Mouse (Mus musculus): Measurements from ENCODE around the gene Fndc8. TPM values are rescaled to one million over a fixed set of nuclear protein-coding genes. Genes with fewer than 3 reads are reported as not detected.
A peak's percentile ranks its signal among the peaks of the same experiment; 100 is the strongest.

Fndc8 gene
- polyA plus RNA-seq, 1 experiment: not detected

DNA sequence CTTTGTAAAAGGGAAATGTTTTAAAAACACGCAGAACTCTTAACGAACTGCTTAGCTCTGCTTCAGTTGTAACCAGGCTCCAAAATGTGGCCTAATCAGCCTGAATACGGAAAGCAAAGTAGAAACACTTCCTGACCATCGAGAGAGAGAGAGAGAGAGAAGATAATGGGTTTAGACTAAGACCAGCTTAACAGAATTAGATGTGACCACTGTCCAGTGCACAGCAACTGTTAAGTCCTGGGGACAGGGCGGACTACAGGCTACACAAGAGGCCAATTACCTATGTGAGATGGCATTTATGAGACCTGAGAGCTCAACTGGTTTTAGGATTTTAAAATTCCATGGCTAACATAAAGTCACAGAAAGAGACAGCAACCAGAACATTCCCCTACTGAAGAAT is 24.0 kb upstream of the Fndc8 start:
- DNase-seq (ENCODE audit: extremely low spot score in 1 of 2, low spot score in 1 of 2): no peak

GRCm38 (mm10) chr11:82869506-82870172 is 22.3 kb upstream of the Fndc8 start:
- DNase-seq (ENCODE audit: extremely low spot score in 1 of 2, low spot score in 1 of 2): no peak

- peak in 1 of 2 experiments; percentile 40 for DNase-seq (ENCODE audit: extremely low spot score in 1 of 2, low spot score in 1 of 2)
Measured at GRCm38 (mm10) chr11:82870173-82871030, 21.5 kb upstream of the Fndc8 start.

DNA sequence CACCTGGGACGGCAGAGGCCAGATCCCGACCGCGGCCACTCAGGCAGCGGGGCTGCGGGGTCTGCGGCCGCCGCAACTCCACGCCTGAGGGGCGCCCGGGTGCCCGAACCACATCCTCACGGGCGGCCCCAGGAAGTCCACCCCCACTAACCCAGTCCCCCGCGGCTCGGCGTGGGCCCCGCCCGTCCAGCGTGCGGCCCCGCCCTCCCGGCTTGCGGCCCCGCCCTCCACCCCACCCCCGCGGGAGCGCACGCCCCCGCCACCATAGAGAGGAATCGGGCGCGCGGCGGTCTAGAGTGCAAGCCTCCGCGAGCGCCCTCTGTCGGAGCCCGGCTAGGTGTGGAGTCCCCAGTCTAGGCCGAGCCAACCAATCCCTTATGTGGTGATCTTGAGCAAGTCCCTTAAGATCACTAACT is 20.9 kb upstream of the Fndc8 start, which contains the start of gene Rffl:
Rffl (minus strand) TSS at position 180 of the 416 bp plus-strand sequence.
- peak; percentile 62 to 97 for DNase-seq (ENCODE audit: extremely low spot score in 1 of 2, low spot score in 1 of 2)

GRCm38 (mm10) chr11:82874924-82875323 is 17.0 kb upstream of the Fndc8 start:
- DNase-seq (ENCODE audit: extremely low spot score in 1 of 2, low spot score in 1 of 2): no peak

GRCm38 (mm10) chr11:82875631-82876030 is 16.3 kb upstream of the Fndc8 start:
- DNase-seq (ENCODE audit: extremely low spot score in 1 of 2, low spot score in 1 of 2): no peak

DNA sequence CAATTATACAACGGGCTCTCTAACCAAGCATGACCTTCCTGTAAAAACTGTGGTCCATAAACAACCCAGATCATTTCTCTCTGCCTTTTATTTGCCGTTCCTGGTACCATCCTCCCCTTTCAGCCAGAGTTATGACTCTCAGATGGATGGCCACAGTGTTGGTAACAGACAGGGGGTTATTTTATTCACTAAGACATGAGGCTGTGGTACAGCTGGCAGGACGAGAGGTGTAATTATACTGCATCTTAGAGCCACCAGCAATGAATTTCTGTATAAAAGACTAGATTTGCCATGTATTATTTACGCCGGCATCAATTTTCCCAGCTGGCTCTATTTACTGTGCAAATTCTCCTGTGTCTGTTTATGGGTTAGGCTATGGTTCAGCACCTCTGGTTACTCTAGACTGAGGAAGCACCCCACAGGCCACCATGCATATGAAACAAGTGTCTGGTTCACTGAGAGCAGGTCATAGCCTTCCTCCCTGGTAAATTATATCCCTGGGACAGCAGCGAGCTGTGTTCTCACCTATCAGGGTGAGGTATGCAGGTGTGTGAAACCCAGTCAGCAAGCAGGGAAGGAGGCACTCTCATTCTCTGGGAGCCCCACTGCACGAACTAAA is 14.1 kb upstream of the Fndc8 start:
- no peak for DNase-seq (ENCODE audit: extremely low spot score in 1 of 2, low spot score in 1 of 2)

- DNase-seq (ENCODE audit: extremely low spot score in 1 of 2, low spot score in 1 of 2): no peak
Measured at GRCm38 (mm10) chr11:82883180-82883579, 8.7 kb upstream of the Fndc8 start.

DNA sequence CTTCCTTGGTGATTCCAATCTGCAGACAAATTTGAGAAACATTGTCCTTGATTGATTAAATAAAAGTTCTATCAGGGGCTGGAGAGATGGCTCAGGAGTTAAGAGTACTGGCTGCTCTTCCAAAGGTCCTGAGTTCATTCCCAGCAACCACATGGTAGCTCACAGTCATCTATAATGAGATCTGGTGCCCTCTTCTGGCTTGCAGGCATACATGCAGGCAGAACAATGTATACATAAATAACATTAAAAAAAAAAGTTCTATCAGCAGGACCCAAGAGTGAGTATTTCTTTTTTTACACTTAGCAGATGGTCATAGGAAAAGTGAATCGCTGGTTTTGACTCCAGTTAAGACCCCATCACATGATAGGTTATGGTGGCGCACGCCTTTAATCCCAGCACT is 5.4 kb upstream of the Fndc8 start:
- no peak for DNase-seq (ENCODE audit: extremely low spot score in 1 of 2, low spot score in 1 of 2)

DNA sequence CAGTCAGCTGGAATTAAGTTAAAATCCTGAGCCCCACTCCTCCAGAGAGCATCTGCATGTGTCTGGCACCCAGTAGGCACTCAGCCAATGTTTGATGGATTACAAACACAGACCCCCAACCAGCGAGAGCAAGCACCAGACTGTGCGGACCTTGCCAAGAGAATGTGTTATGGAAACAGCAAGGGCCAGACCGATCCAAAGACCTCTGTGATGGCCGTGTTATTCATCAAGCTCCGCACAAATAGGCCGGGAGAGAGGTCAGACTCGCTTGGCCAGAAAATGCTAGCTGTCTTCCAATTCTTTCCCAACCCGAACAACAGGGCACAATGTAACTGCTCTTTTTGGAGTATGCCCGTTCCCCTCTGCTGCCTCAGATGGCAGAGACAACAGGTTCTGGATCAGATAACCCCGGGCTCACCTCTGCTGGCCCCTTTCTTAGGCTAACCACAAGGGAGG is 3.4 kb upstream of the Fndc8 start:
- DNase-seq (ENCODE audit: extremely low spot score in 1 of 2, low spot score in 1 of 2): no peak

DNA sequence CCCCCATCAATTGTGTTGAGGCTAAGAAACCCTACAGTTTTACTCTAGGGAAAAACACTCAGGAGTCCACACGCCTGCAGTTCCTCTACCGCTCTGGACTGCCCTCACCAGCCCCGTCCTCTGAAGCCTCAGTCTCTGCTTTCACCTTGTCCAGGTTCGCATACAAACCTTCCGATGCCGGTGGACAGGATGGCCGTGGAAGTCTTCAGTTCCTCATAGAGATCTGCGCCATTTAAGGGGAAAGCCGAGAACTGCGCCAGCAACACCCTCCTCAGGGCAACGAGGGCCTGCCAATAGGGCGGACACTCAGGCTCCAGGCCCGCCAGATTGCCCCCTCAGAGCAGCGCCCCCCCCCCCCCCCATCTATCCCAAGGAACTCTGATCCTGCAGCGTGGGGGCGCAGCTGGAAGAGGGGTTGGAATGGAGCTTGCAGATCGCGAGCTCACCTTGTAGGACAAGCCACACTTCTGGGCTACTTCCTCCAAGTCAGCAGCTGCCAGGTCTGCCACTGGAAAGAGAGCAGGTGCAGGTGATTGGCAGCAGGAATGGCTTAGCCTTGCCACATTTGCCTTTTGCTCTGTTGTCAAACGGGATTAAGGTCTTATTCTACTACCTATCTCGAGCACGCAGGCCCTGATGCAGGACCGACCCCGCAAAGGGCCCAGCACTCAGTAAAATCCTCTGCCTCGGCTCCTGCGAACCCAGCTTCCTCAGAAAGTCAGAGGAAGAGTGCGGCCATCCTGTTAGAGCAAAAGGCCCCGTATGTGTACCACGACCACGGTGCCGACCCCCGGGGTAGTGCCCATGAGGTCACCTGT is 2.2 kb upstream of the Fndc8 start:
- DNase-seq (ENCODE audit: extremely low spot score in 1 of 2, low spot score in 1 of 2): peak in 1 of 2 experiments; percentile 16

DNA sequence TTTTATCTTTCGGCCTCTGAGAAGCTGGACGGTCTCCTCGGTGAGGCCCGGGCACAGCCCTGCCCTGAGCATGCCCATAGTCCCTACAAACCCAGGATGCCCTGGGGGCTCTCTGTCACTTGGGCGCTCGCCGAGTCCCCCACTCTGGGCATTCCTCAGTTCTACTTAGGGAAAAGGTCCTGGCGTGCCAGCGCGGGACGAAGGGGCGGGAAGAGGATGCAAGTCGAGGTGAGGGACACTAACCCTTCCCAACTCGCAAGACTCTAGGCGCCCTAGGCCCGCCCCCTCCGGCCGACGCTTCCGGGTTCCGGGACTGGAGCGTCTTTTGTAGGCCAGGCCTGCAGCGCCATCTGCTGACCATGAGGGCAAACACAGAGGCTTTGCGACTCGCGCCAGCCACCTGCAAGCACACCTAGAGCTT is 1.6 kb upstream of the Fndc8 start, which contains the start of gene Rad51d:
Rad51d (minus strand) TSS at position 273 of the 421 bp plus-strand sequence.
- DNase-seq (ENCODE audit: extremely low spot score in 1 of 2, low spot score in 1 of 2): peak; percentile 82 to 96

GRCm38 (mm10) chr11:82897478-82897877 is 5.6 kb downstream of the Fndc8 start:
- DNase-seq (ENCODE audit: extremely low spot score in 1 of 2, low spot score in 1 of 2): no peak

DNA sequence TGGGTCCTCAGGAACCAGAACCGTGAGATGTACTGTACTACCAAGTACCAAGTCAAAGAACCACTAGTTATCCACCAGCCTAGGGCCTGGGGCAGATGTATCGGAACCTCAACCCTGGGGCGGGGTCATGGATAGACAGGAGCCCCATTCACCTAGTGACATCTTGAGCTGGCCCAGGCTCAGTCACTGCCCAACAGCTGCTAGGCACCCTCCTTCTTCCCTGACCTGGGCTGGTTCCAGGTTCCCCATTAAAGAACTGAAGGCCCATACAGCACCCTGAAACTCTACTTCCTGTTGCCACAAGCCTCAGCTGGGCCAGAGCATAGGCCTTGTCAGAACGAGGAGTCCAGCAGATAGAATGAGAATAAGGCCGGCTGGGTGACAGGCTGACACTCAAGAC is 7.8 kb downstream of the Fndc8 start:
- DNase-seq (ENCODE audit: extremely low spot score in 1 of 2, low spot score in 1 of 2): no peak

DNA sequence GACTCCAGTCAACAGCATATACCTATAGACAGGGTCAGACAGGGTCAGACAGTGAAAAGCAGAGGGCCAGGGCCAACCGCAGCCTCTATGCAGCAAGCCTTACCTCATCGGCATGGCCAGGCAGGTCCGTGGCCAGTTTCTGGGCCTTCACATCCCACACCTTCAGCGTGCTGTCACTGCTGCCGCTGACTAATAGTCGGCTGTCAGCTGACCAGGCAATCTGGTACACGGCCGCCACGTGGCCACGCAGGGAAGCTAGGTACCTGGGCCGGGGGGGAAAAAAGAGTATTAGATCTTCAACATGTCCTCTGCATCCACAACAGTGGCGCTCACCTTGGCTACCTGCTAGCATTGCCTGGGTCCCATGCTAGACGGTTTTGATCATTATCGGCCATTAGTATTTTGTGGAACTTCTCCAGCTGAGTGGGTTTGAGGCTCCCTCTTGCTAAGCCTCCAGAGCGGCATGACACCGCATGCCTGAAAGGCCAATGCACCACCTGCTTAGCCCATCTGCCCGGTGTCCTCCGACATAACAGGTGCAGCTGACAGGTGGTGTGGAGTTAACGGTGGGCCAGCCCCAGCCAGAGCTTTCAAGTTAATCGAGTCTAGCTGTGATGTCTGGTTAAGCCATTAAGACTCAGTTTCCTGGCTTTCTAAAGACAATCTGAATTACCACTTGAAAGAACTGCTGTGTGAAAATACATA is 9.8 kb downstream of the Fndc8 start:
- no peak for DNase-seq (ENCODE audit: extremely low spot score in 1 of 2, low spot score in 1 of 2)

- no peak for DNase-seq (ENCODE audit: extremely low spot score in 1 of 2, low spot score in 1 of 2)
Measured at GRCm38 (mm10) chr11:82904952-82905351, 13.0 kb downstream of the Fndc8 start.

DNA sequence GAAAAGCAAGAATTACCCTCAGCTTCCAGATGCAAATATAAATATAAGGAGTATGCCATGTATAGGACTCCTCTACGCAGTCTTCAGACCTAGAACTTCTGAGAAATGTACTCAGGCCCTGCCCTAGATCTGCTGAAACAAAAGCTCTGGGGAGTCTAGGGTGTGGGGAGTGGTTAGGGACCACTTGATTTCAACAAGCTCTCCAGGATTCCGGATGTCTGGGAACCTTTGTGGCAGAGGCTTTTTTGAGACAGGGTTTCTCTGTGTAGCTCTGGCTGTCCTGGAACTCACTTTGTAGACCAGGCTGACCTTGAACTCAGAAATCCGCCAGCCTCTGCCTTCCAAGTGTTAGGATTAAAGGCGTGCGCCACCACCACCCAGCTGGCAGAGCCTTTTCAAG is 13.9 kb downstream of the Fndc8 start:
- no peak for DNase-seq (ENCODE audit: extremely low spot score in 1 of 2, low spot score in 1 of 2)

- DNase-seq (ENCODE audit: extremely low spot score in 1 of 2, low spot score in 1 of 2): peak; percentile 79 to 97
Measured at GRCm38 (mm10) chr11:82907651-82908607, 16.0 kb downstream of the Fndc8 start, which contains the start of gene Nle1. Gene Nle1, minus strand, starts transcription at chr11:82908411.

- DNase-seq (ENCODE audit: extremely low spot score in 1 of 2, low spot score in 1 of 2): no peak
Measured at GRCm38 (mm10) chr11:82908608-82908989, 16.7 kb downstream of the Fndc8 start.
